Mouse (Mus musculus) adrenal gland, postnatal 10 days (tissue): ENCODE results near the gene Zdhhc17. TPM values are rescaled to one million over a fixed set of nuclear protein-coding genes. Genes with fewer than 3 reads are reported as not detected.
A peak's percentile ranks its signal among the peaks of the same experiment; 100 is the strongest.

Experiments used
- DNase-seq: peaks from one replicate; pipeline ENCODE4 v3.0.0; 2021; ENCODE audit warnings: mixed read lengths
- long read RNA-seq, 2 experiments: library from polyadenylated mRNA; stranded (forward); transcript quantifications; one replicate each; pipeline ENCODE4 v2.0.0; 2021
- total RNA-seq, 2 experiments: library from RNA; stranded (reverse); gene quantifications; 2 replicates each; pipeline ENCODE4 v1.2.3; 2021

Gene Zdhhc17
- total RNA-seq = 10 to 100 TPM; 29.7 to 37.4 TPM
- long read RNA-seq, experiment 1, partial matches to known transcripts = 0 of 8 reads
- long read RNA-seq, experiment 1, other reads (novel, unspliced or antisense) = 7 of 8 reads
- long read RNA-seq, experiment 2, partial matches to known transcripts = 0 of 2 reads
- long read RNA-seq, experiment 2, other reads (novel, unspliced or antisense) = 2 of 2 reads

DNA sequence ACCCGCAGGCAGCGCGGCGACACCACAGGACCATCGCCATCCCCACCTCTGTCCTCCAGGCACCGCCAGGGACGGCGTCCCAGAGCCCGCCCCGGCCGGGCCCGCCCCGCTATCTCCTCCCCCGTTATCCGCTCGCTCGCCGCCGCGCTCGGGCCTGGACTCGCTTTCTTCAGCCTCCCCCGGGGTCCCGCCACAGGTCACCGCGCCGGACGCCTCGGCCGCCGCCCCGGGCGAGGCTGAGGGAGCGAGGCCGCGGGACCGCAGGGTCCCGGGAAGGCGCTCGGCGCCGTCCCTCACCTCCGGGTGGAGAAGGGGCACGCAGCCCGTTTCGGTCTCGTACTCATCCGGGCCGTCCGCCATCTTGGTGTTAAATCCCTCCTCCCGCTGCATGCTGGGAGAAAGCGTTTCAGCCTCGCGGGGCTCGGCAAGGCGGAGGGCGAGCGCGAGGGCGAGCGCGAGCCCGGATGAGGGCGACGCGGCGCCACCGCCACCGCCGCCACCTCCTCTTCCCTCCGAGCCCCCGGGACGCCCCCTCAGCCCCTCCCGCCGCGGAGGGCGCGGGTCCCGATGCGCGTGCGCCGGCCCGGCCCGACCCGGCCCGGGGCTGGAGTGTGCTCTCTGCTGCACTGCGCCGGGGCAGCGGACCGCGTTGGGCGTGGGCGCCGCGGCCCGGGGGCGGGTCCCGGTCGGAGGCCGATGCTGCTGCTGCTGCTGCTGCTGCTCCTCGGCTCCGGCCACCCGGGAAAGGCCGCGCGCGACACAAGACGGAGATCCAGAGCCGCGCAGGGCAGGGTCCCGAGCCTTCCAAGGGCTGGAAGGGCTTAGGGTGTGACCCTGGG is at the start of gene Zdhhc17:
TSS of gene Zdhhc17 (minus strand) at position 500 of the 839 bp plus-strand sequence.
- DNase-seq = peak; percentile 92

DNA sequence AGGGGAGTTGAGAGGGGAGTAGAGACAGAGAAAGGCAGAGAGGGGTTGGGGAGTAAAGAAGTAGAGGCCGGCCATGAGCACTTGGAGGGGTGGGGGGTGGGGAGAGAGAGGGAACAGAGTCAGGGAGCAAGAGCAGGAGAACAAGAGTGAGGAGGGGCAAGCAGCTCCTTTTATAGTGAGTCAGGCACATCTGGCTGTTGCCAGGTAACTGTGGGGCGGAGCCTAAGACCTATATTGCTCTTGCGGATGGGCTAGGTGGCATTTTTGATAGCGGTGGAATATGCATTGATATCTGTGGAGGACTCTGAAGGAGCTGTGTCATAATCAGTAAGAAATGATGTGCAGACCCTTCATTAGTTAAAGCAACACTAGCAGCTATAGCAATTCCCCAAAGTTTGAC is 45.8 kb upstream of the Zdhhc17 start:
- no peak for DNase-seq

DNA sequence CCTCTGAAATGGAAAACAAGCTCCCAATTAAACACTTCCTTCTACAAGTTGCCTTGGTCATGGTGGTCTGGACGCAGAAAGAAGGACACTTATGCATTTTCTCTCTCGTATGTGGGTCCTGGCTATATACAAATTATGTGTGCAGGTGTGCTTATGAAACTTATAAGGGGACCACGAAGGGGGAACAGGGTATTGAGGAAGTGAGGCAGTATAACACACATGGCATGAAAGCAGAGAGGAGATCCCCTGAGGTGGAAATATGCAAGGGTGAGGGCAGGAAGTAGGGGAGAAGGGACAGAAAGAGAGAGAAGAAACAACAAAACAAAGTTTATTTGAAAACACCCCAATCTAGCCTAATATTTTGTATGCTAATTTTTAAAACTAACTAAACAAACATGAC is 41.7 kb upstream of the Zdhhc17 start:
- no peak for DNase-seq

DNA sequence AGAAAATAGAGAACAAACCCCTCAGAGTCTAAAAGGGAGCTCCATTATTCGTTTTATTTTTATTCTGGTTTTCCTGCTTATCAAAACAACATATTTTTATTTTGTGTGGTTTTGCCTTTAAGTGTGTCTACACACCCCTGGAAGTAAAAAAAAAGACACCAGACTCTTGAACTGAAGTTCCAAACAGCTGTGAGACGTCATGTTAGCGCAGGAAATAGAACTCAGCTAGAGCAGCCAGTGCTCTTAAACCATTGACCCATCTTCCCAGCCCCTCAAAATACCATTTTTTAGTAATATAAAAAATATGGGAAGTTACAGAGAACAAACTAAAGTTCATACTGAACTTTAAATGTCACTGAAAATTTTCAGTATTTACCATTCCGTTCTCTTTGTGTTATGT is 40.6 kb upstream of the Zdhhc17 start:
- no peak for DNase-seq

DNA sequence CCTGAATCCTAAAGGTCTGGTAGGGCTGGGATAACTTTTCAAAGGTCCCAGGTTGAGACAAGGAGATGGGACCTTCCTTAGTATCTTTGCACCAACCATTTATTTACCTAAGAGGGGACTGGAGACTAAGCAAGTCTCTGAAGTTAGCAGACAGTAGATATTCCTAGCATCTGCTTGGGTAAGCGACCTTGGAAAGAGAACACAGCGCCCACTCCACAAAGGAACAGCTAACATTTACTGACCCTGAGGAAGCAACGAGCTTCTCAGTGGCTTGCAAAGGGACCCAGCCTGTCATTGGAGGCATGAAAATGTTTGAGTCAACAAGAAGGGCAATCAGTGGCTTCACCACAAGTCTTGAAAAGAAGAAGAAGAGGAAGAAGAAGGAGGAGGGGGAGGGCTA is 40.1 kb upstream of the Zdhhc17 start:
- peak; percentile 25 for DNase-seq

DNA sequence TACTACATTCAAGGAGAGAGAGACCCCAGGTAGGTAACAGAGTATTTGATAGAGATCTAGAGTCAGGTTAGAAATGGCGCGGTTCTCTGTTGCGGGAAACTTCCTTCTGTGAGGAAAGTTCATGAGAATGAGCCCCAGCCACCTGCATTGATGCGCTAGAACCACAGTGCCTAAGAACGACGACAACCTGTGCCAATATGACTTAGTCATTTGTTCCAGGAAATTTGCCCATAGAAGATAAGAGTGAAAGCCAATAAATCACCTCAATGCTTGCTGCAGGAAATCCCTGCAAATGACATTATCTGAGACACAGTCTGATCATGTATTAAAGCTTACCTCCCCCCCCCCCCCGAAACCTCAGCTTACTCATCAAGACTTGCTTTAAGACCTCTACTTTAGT is 38.0 kb upstream of the Zdhhc17 start:
- peak; percentile 29 for DNase-seq

DNA sequence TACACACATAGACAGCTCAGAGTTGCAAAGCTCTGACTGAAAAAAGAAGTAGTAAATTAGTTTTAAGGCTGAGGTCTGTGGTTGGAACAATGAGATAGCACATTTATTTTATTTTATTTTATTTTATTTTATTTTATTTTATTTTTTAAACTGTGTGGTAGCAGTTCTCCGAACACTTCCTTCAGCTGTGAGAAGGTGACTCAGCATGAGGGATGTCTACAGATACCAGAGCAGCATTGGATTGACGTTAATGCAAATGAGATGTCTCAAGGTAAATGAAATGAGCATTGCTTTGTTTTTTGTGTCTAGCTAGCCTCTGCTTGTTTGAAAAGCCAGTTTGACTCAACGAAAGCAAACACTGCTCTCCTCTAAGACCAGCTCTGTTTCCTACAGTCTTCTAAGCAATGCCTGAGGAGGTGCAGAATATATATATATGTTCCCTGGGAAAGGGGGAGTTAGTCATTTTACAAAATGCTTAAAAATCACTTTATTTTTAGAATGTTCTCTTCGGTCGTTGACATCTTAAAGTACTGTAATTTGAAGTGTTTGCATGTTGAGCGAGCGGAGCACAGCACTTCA is 30.2 kb upstream of the Zdhhc17 start:
- no peak for DNase-seq

DNA sequence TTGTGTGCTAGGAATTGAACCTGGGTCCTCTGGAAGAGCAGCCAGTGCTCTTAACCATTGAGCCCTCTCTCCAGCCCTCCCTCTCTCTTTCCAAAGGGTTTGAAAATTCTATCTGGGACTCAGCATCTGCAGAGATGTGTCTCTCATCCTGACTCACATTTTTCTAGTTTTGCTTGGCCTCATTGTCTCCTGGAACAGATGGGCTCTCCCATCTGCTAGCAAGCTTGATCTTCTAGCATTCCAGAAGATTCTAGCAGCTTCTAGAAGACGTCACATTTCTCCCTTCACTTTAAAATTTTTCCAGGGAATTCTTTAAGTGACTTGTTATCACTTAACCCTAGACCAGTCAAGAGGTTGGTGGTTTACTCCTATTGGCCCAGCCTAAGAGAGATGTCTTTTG is 26.9 kb upstream of the Zdhhc17 start:
- DNase-seq = no peak

DNA sequence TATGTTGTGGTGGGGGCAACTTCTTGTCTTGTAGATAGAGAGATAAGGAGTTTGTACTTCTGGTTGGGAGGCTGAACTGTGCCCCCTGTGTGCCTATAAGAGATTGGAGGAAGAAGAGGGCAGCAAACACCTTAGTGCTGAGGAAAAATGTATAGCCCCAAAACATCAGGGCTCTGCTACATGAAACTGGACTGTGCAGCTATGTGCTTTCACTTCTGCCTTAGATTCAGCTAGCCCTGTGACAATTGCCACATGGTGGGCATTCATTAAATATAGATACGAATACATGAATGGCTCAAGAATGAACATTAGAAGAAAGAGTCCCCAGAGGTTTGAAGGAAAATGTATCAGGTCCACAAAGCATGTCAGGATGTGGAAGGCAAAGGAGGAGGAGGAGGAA is 25.2 kb upstream of the Zdhhc17 start:
- DNase-seq = no peak

DNA sequence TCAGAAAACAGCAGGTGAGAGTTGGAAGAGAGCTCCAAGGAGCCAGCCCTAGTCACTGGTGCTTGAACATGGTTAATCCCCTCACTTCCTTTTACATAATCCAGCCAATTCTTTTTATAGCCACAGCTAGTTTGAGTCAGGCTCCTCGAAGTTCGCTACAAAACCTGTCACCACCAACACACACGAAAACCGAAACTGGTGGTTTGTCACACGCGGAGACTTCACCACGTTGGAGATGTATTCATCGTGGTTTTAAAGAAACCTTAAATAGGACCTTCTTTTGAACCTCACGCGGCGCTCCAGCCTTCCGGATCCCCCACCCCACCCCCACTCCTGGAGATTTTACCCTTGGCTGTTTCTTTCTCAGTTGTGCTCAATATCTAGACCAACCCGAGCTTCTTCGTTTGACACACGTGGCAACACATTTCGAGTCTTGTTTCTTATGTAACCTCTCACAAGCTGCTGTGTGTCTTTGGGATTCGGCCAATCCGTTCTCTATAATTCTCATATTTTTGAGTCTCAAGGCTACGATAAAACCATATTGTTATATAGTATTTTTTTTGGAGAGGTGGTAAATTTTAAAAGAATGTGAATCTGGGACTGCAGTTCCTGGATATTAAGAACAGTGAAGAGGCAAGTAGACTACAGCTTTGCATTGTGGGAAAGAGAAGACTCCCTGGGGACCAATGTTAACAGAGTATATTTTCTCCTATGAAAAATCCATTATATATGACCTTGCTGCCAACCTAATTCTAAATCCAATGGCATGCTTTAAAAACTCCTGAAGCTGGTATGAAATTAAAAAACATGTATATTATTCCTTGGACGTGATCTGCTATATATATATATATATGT is 21.8 kb upstream of the Zdhhc17 start:
- DNase-seq = peak; percentile 19

DNA sequence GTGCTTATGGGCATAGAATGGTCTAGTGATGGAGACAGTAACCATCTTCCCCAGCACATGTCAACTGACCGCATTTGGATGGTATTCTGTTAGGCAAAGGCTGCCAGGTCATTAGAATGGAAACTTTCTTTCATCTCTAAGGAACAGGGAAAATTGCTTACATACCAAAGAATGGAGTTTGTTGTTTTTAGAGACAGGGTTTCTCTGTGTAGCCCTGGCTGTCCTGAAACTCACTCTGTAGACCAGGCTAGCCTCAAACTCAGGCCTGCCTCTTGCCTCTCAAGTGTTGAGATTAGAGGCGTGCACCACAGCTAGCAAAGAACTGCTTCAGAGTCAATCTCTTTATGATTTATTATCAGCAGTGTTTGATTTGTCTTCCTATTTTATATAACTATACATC is 20.9 kb upstream of the Zdhhc17 start:
- no peak for DNase-seq

DNA sequence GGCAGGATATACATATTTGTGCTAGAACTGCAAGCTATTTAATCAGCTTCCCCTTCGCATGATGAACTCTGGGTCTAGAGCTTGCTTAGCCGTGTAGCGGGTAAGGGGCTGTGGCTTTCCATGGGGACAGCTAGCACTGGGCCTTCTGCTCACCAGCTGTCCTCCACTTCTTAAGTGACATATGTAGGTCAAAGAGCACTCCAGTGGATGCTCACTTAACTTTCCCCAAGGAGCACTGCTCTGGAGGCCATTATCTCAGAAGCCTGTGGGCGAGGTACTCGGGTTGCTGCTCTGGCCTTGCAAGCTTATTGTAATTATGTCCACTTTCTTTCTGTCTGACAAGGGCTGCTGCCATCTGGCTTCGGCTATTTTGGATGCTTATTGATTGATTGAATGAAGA is 16.2 kb upstream of the Zdhhc17 start:
- DNase-seq = no peak

DNA sequence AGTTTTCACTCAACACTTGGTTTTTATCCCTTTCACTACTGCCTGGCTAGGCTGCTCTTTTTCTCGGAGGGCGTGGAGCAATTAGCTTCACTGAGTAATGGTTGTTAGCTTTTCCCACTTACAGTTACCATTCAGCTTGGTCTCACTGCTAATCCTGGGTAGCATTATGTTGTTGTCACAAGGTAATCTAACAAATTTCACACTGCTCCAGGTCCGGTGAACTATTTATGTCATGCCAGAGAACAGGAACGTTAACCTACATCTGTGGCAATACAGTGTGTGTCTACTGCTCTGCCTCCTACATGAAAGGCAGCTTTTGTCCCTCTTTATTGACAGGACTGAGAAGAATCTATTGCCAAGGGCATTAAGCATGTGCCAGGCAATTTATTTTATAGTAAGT is 14.8 kb upstream of the Zdhhc17 start:
- no peak for DNase-seq

DNA sequence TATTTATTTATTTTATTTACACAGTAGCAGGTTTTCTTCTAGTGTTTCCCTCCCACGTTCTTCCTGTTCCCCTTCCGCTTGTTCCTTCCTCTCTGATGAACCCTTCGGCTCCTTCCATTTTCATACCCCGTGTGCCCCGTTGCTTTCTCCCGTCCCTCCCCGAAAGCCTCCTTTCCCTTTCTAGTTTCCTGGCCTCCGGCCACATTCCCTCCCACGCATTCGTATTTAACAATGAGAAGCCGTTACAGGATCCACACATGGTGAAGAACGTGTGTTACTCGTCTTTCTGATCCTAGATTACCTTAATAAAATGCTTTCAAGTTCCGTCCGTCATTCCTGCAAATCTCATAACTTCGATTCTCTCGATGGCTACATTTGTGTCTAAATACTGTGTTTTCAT is 4.5 kb upstream of the Zdhhc17 start:
- DNase-seq = no peak

DNA sequence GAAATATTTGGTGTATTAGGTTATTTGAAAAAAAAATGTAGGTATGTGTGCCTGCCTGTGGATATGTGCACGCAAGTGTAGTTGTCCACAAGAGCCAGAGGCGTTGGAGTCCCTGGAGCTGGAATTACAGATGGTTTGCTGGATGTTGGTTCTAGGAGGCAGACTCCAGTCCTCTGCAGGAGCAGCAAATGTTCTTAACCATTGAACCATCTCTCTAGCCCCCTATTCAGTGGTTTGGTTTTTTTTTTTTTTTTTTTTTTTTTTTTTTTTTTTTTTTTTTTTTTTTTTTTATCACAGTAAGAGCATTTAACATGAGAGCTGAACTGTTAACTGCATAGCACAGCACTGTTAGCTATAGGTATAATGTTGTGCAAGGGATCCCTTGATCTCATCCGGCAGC is 3.3 kb upstream of the Zdhhc17 start:
- no peak for DNase-seq

DNA sequence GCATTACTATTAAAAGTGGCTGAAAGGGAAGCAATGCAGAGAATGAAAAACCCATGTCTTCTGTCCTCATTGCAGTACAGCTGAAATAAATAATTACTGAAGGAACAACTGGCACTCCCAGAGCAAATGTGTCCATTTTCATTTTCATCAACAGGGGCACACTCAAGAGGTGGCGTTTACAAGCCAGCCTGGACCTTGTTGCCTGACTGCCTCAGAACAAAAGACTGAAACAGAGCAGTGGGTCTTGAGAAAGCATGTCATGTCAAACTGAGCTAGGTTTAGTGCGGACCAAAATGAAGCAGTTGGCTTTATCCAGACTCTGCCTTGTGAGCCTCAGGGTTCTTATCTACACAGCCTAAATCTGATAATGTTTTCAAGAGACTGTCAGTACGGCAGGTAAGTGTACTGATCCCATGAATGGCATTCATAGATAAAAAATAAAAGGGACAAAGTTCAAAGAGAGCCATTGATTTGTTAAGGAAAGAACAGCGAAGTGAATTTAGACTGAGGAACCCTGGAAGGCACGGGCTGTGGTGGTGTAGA is 2.6 kb upstream of the Zdhhc17 start:
- no peak for DNase-seq

DNA sequence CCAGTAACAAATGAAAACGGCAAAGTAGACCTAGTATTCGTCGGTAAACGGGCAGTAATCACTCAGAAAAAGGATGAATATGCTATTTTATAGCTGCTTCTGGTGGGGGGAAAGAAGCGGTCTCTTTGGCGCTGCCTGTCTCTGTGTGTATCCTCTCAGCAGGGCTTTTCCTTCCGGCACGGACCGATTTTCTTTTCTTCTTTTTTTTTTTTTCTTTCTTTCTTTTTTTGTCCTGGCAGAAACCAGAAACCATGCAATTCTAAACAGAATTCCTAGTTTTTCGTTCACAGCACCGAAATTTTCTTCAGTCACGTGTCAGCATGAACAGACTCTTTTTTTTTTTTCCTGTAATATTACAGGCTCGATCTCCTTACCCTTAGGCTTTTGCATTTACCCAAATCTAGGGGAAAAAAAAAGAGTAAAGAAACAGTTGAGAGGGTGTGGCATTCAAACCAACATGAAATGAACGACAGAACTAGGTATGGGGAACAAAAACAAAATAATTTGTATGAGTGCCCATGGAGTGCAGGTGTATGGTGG is 1.4 kb upstream of the Zdhhc17 start:
- DNase-seq = no peak

DNA sequence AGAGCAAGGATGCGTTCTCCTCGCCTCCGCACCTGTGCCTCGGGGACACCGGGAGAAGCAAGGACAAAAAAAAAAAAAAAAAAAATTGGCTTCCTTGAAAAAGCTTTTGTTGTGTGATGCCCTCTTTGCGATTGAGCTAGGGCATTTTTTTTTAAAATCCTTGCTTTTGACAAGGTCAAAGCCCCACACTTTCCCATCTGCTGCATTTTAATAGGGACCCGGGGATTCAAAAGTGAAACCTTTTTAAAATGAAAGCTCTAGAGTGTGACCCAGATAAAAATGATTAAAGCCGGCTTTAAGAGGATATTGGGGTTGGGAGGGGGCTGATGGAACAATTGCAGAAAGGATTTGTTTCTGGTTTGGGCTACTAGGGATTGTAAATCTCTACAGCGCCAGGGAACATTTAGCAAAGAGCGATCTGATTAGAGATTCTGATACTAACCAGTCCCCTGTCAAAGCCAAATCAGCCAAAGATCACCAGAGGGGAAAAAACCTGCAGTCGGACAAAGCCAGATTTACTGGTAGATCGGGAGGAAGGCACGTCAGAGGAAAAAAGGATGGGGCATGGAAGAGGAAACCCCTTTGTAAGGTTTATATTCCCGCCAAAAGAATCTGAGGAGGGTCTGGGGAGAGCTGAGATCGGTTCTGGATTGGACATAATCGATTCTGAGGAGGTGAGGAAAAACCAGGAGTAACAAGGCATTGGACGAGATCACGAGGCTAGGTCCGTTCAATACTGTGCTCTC is 713 bp upstream of the Zdhhc17 start:
- peak; percentile 28 for DNase-seq

DNA sequence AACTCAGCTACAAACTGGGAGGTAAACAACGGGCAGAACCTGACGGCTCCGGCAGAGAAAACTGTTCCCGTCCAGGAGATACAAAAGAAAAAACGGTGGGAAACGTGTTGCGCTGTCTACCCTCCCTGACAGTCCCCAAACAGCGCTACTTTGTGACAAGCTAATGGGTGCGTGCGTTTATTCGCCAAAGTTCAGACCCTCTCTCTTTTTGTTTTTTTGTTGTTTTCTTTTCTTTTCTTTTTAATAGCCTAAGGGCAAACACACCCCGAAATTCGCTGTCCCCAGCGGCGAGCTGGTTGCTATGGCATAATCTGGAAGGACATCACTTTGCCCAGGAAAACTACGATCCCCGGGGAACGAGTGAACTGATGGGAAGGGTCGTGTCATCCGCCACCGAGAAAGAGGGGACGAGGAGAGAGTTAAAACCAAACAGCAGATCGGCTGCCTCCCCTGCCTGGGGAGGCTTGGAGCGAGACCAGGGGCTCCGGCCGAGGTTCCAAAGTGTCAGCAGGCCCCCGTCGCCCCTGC is 763 bp downstream of the Zdhhc17 start:
- DNase-seq = no peak

DNA sequence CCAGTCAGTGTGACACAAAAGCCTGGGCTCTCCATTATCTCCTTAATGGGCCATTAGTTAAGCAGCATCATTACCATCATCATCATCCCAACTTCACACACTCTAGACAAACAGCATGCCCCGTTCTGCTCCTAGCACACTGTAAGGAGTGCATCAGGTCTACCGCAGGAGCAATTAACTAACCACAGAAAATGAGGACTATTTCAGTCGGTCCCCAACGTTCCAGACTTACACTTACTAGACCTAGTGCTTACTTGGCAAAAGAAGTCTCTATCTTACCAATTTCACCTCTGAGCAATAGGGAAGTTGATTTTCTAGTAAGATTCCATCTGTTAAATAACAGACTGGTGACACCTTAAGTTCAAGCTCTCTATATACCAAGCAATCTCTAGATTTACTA is 2.3 kb downstream of the Zdhhc17 start:
- no peak for DNase-seq
